Mouse (Mus musculus) midbrain, postnatal 0 days (tissue): ENCODE results near the gene March10. TPM values are rescaled to one million over a fixed set of nuclear protein-coding genes. Genes with fewer than 3 reads are reported as not detected.

ENCODE experiments used
- ATAC-seq: fragments of 200-750 bp; cut with Nextera tagmentation; 2 replicates; pipeline ENCODE4 v1.8.0; 2017; ENCODE audit warnings: moderate number of reproducible peaks, mild to moderate bottlenecking, moderate TSS enrichment, moderate library complexity; ENCODE audit not compliant: low FRiP score
- DNase-seq: peaks from one replicate; pipeline ENCODE4 v3.0.0-alpha.2; 2015; ENCODE audit warnings: low spot score
- H3K27ac ChIP-seq: fragments of 300-500 bp; sonication (generic); 2 replicates; pipeline ENCODE4 v1.5.1; 2014; ENCODE audit warnings: low read depth, mild to moderate bottlenecking, low read length, mixed read lengths
- H3K27me3 ChIP-seq: fragments of 300-500 bp; sonication (generic); 2 replicates; pipeline ENCODE4 v1.6.1; 2014; ENCODE audit warnings: low read length, control low read depth, mixed read lengths; ENCODE audit not compliant: insufficient read depth
- H3K36me3 ChIP-seq: fragments of 300-500 bp; sonication (generic); 2 replicates; pipeline ENCODE4 v1.6.1; 2014; ENCODE audit warnings: low read length, control low read depth, mixed read lengths; ENCODE audit not compliant: insufficient read depth
- H3K4me1 ChIP-seq: fragments of 300-500 bp; sonication (generic); 2 replicates; pipeline ENCODE4 v1.6.1; 2014; ENCODE audit warnings: mild to moderate bottlenecking, control low read depth, antibody characterized with exemption, low read length, mixed read lengths; ENCODE audit not compliant: insufficient read depth
- H3K4me2 ChIP-seq: fragments of 300-500 bp; sonication (generic); 2 replicates; pipeline ENCODE4 v1.6.1; 2014; ENCODE audit warnings: low read depth, mild to moderate bottlenecking, low read length, mixed read lengths; ENCODE audit not compliant: poor library complexity, severe bottlenecking
- H3K4me3 ChIP-seq: fragments of 300-500 bp; sonication (generic); 2 replicates; pipeline ENCODE4 v1.5.1; 2014; ENCODE audit warnings: low read depth, mild to moderate bottlenecking, low read length, moderate library complexity
- H3K9ac ChIP-seq: fragments of 300-500 bp; sonication (generic); replicated peaks from 2 replicates; pipeline ENCODE4 v1.6.1; 2014; ENCODE audit warnings: mild to moderate bottlenecking, low read length, moderate library complexity, mixed read lengths; ENCODE audit not compliant: poor library complexity, severe bottlenecking
- H3K9me3 ChIP-seq: fragments of 300-500 bp; sonication (generic); 2 replicates; pipeline ENCODE4 v1.6.1; 2016; ENCODE audit warnings: low read length, control low read depth
- CTCF ChIP-seq: IDR thresholded peaks from 2 replicates; pipeline ENCODE4 v1.5.1; 2016; ENCODE audit warnings: antibody characterized with exemption, mild to moderate bottlenecking
- WGBS: fragments of 180-500 bp; shearing (Covaris S2); extraction: QIAGEN DNeasy Blood & Tissue Kit; methylation state at CpG from one replicate; pipeline ENCODE4 v1.1.7; 2014; 5-methylcytosine and 5-hydroxymethylcytosine counted together
- polyA plus RNA-seq: library from polyadenylated mRNA; unstranded; fragments of >200 nt; fragmentation: Nextera tagmentation; extraction: Ambion mirVana; gene quantifications from 2 replicates; pipeline ENCODE4 v1.2.1, GENCODE M21; 2015
- total RNA-seq: library from RNA; depleted of rRNA; stranded (reverse); fragments of >200 nt; gene quantifications from 2 replicates; pipeline ENCODE4 v1.2.3, GENCODE M21; 2014

March10 gene
- total and polyA plus RNA-seq, 2 experiments from 2014 or later, result 0.69 to 0.77 TPM

DNA sequence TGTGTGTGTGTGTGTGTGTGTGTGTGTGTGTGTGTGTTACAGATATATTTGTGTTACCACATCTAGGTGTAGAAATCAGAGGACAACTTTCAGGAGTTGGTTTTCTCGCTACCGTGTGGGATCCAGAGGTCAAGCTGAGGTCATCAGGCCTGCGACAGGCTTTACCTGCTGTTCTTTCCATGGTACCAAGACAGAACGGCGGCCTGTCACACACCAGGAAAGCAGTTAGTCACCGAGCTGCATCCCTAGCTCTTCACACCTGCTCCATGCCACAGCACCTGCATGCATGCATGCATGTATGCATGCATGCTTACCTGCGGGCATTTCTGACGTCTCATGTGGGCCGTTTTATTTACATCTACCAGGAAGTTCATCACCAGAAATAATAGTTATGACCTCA, 9.0 kb upstream of the March10 start:
- peaks cover 6% of the 10 kb centered on the region for H3K4me1 ChIP-seq
- DNase-seq (no peak), ATAC-seq (no peak)
- H3K9ac ChIP-seq, result no peak overlapping the region
- H3K4me3 ChIP-seq, result no peak overlapping the region
- H3K27me3 ChIP-seq, result no peaks in the 10 kb centered on the region
- no peaks in the 10 kb centered on the region for H3K36me3 ChIP-seq
- H3K4me2 ChIP-seq, result no peak overlapping the region
- no peaks in the 10 kb centered on the region for H3K9me3 ChIP-seq
- 80% methylated on average over 9 of the region's 9 CpGs for WGBS
- H3K27ac ChIP-seq, result no peak overlapping the region
- TF ChIP-seq CTCF, result no peak

- H3K4me1 ChIP-seq, result peaks cover 2% of the 10 kb centered on the region; the same call in 1 of the 2 replicates
- H3K36me3 ChIP-seq, result no peaks in the 10 kb centered on the region
- ATAC-seq (no peak), DNase-seq (no peak)
- WGBS, result 66% methylated on average over 8 of the region's 8 CpGs
- H3K27ac ChIP-seq, result no peak overlapping the region
- H3K4me2 ChIP-seq, result no peak overlapping the region
- no peak overlapping the region for H3K9ac ChIP-seq
- no peak for TF ChIP-seq CTCF
- no peak overlapping the region for H3K4me3 ChIP-seq
- no peaks in the 10 kb centered on the region for H3K9me3 ChIP-seq
- H3K27me3 ChIP-seq, result no peaks in the 10 kb centered on the region
Observed at GRCm38 (mm10) chr11:105464430-105464967, 8.0 kb upstream of the March10 start.

DNA sequence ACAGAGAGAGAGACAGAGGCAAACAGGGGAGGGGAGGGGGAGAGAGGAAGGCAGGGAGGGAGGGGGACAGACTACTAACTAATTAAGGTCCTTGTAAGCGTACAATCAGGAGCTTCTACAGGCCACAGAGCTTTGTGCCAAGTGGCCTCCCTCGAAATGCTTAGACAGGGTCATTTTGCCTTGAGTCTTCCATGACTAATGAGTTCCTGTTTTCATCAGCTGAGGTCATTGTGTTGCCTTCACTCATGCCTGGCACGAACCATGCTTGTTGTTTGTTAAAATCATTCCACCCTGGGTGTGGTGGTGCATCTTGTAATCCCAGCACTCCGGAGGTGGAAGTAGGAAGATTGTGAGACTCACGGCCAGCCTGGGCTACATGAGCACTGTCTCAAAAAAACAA, 3.4 kb upstream of the March10 start:
- 36% methylated on average over 5 of the region's 5 CpGs for WGBS
- H3K36me3 ChIP-seq, result no peaks in the 10 kb centered on the region
- H3K9me3 ChIP-seq, result no peaks in the 10 kb centered on the region
- peaks cover 7% of the 10 kb centered on the region for H3K4me1 ChIP-seq
- TF ChIP-seq CTCF, result no peak
- ATAC-seq (no peak), DNase-seq (no peak)
- no peak overlapping the region for H3K9ac ChIP-seq
- H3K27me3 ChIP-seq, result no peaks in the 10 kb centered on the region
- no peak overlapping the region for H3K4me2 ChIP-seq
- H3K27ac ChIP-seq, result no peak overlapping the region
- H3K4me3 ChIP-seq, result no peak overlapping the region

DNA sequence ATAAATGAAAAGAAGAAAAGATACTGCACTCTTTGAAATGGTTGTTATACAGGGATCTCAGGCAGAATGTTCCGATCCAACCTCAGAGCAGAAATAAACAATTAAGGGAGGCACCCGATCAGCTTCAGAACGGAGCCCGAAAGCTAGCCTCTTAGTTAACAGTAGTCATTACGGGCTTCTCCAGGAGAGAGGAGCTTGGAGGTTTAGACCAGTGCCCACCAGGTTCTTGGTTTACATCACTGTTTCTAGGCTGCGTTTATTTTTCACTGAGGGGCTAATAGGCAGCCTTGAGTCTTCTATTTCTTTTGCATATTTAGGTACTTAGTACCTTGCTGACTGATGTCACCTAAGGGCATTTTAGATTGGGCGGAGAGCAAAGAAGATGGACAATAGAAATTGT, 506 bp upstream of the March10 start:
- ATAC-seq (no peak), DNase-seq (no peak)
- Histone ChIP-seq H3K9me3 (no peaks in the 10 kb centered on the region), H3K9ac (peak overlapping the region; percentile 55), H3K27me3 (no peaks in the 10 kb centered on the region), H3K4me2 (peak overlapping the region; percentile 77), H3K27ac (peak overlapping the region; percentile 90), H3K36me3 (no peaks in the 10 kb centered on the region), H3K4me1 (peaks cover 7% of the 10 kb centered on the region), H3K4me3 (peak overlapping the region; percentile 40)
- 31% methylated on average over 7 of the region's 7 CpGs for WGBS
- no peak for TF ChIP-seq CTCF

GRCm38 (mm10) chr11:105455118-105455517, 1.4 kb downstream of the March10 start:
- H3K36me3 ChIP-seq, result no peaks in the 10 kb centered on the region
- no peaks in the 10 kb centered on the region for H3K9me3 ChIP-seq
- H3K9ac ChIP-seq, result no peak overlapping the region
- no peak for DNase-seq
- ATAC-seq, result no peak
- H3K4me1 ChIP-seq, result peaks cover 10% of the 10 kb centered on the region
- no peak overlapping the region for H3K4me3 ChIP-seq
- TF ChIP-seq CTCF, result no peak
- H3K27ac ChIP-seq, result no peak overlapping the region
- WGBS, result 75% methylated on average over 5 of the region's 5 CpGs
- H3K4me2 ChIP-seq, result no peak overlapping the region
- no peaks in the 10 kb centered on the region for H3K27me3 ChIP-seq

GRCm38 (mm10) chr11:105453084-105453483, 3.5 kb downstream of the March10 start:
- Histone ChIP-seq H3K9me3 (no peaks in the 10 kb centered on the region), H3K27me3 (no peaks in the 10 kb centered on the region), H3K27ac (no peak overlapping the region), H3K4me1 (peaks cover 10% of the 10 kb centered on the region), H3K9ac (no peak overlapping the region), H3K4me3 (no peak overlapping the region), H3K4me2 (no peak overlapping the region), H3K36me3 (no peaks in the 10 kb centered on the region)
- ATAC-seq (no peak), DNase-seq (no peak)
- 85% methylated on average over 4 of the region's 4 CpGs for WGBS
- no peak for TF ChIP-seq CTCF
